Mouse (Mus musculus): ENCODE measurements at regions not wholly inside any gene's neighbourhood (a gene's known extent, or its start where the extent isn't known, plus 50 kb on each side); places are given as distances from the start of the nearest gene placed in this dataset.
A peak's percentile ranks its signal among the peaks of the same experiment; 100 is the strongest.

DNA sequence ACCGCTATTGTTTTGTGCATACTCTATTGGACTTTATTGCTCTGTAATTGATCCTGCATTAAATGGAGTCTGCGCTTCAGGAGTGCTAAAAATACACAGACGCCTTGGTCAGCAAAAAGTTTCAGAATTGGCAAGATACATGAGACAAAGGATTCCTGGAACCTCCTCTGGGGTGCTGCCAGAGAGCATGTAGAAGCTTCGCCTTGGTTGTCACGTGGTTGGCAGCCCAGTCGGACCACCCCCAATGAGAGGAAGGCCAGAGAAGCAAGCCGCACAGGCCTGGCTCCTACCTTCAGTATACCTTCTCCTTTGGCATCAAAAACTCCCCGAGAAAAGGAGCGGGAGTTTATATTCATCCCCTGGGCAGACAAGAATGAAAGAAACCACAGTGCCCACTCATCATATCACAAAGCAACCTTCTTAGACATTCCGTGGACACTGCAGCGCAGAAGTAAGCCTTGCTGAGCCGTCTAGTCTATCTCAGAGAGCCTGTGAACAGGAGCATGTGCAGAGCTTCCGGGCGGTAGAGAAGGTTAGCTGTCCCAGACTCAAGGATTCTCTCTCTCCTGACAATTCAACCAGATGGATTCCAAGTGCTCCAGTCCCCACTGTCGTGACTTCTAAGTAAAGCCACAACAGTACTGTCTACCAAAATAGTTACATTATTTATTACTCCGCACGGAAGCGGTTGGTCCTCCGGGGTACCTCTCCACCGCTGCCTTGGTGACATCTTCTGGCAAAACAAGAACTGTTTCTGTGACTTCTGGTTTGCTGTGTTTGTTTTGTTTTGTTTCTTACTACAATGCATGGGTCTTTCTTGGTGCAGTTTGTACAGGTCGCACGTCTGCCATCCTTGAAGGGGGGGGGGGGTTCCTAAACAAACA is 85.6 kb upstream of the Myo10 start:
- no peak for DNase-seq (ENCODE audit: low spot score)

- no peak for DNase-seq (ENCODE audit: low spot score)
These were observed 82.8 kb upstream of the Myo10 start for GRCm38 (mm10) chr15:25539344-25540176.

DNA sequence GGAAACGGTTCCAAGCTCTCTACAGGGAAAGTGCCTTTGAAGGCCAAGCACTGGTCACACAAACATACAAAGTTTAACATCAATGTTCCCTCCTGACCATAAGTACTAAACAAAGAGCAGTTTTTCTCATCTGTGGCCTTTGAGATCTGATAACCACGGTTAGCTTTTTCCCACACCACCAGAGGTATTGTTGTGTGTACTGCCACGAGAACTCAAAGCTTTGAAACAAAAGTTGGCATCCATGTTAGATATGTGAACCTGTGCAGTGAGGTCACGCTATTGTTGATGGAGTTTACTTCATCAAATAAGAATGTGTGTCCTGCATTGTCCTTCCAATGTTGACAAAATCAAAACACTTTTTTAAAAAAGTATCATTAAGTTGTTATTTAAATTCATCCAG is 79.9 kb upstream of the Myo10 start:
- no peak for DNase-seq (ENCODE audit: low spot score)

- no peak for DNase-seq (ENCODE audit: low spot score)
These were observed 76.1 kb upstream of the Myo10 start for GRCm38 (mm10) chr15:25546185-25546584.

- DNase-seq (ENCODE audit: low spot score): no peak
These were observed 71.9 kb upstream of the Myo10 start for GRCm38 (mm10) chr15:25550269-25551054.

- DNase-seq (ENCODE audit: low spot score): no peak
These were observed 67.4 kb upstream of the Myo10 start for GRCm38 (mm10) chr15:25554945-25555344.

- DNase-seq (ENCODE audit: low spot score): peak; percentile 16
These were observed 66.5 kb upstream of the Myo10 start for GRCm38 (mm10) chr15:25555852-25556251.

DNA sequence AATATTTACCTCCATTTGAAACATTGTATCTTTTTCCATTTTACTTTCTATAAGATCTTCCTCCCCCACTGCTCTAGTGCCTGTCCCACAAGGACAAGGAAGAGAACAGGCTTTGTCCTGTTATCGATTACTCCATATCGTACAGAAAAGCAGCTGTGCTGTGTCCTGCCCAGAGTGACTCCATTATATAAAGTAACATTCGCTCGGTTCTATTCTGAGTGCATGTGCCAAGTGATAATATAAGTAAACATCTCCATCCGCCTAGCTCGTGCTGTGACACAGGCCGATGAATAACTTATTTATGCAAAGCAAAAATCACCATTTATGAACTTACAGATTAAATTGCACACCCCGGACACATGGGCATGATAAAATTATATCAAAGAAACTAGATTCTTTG is 64.8 kb upstream of the Myo10 start:
- no peak for DNase-seq (ENCODE audit: low spot score)

DNA sequence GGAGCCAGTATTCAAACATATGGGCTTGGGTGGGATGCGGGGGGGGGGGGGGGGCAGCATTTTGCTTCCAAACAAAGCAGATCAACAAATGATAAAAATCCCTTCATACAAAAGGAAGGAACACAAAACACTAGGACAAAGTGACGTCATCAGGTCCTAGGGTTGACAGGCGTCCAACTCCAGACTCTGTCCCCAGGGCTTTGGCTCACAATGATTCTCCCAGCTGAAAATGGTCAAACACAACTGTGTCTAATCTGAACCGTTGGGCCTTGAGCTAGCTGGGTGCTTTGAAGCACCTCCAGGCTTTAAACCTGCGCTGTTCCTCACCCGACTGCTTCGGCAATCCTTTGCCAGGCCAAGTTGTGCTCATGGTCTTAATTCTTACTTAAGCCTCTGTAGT is 64.1 kb upstream of the Myo10 start:
- DNase-seq (ENCODE audit: low spot score): no peak

- DNase-seq (ENCODE audit: low spot score): no peak
These were observed 58.7 kb upstream of the Myo10 start for GRCm38 (mm10) chr15:25563641-25564040.

DNA sequence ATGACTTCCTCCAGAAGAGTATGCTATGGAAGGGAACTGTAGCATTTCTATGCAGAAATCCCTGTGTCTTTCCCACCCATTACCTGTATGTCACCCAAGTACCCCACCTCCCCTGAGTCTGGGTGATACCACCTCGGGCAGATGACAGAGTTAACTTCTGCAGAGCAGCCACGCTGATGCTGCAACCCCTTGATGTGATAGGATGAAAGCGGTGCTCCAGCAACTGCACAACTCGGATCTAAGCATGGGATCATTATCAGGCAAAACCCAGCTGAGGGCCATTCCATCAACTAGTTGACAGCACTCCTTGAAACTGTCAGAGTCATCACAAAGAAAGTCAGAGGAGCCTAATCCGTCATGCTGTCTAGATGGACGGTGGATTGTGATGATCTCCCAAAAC is 49.8 kb upstream of the Myo10 start:
- no peak for DNase-seq (ENCODE audit: low spot score)

All from yolk sac, embryonic 10.5 days (tissue).